Comparison of ENCODE assay signal across 8 mouse cellular contexts in genomic region chr3:146498989-146499388, GRCm38 (mm10). TPM values are rescaled to one million over a fixed set of nuclear protein-coding genes. Genes with fewer than 3 reads are reported as not detected.
DNase-seq lines count a peak whose midpoint lies in the region; ATAC-seq lines count a peak whose summit lies in the region.

No protein-coding gene starts in this region.

- no peak for ATAC-seq in kidney, embryonic 14.5 days (ENCODE audit: low FRiP score, low TSS enrichment)
- peak; percentile 17 for ATAC-seq in activated CD4-positive, CD25-positive, alpha-beta regulatory T cell, adult 4 months
- ATAC-seq in hindbrain, embryonic 11.5 days (ENCODE audit: low FRiP score), result no peak
- ATAC-seq in midbrain, embryonic 12.5 days (ENCODE audit: low FRiP score, low read depth), result no peak

- intact Hi-C loops in left cerebral cortex, postnatal 4 days (cut with DNase I), result no loop called here

- H3K4me2 ChIP-seq in kidney, embryonic 14.5 days (replicated peaks; ENCODE audit: low read depth, low read length), result peak overlapping the region; percentile 72
- H3K4me2 ChIP-seq in hindbrain, embryonic 11.5 days (replicated peaks; ENCODE audit: low read depth, low read length), result peak overlapping the region; percentile 46
- peak overlapping the region; percentile 54 for H3K4me2 ChIP-seq in midbrain, embryonic 12.5 days (replicated peaks)

- peak overlapping the region; percentile 82 for H3K9ac ChIP-seq in kidney, embryonic 14.5 days (ENCODE audit: low read depth, low read length)
- H3K9ac ChIP-seq in hindbrain, embryonic 11.5 days (ENCODE audit: low read depth, low read length), result peak overlapping the region; percentile 93
- peak overlapping the region; percentile 86 for H3K9ac ChIP-seq in midbrain, embryonic 12.5 days (replicated peaks)

- DNase-seq in kidney, adult 8-10 months, result no peak
- no peak for DNase-seq in hindbrain, embryonic 11.5 days (ENCODE audit: low spot score)
- no peak for DNase-seq in cerebellum, postnatal 25 days
- DNase-seq in spleen, postnatal 4 days (ENCODE audit: low spot score in 2 of 2), result no peak
- DNase-seq in left cerebral cortex, postnatal 4 days, result no peak

- no peaks in the 10 kb centered on the region for H3K9me3 ChIP-seq in kidney, embryonic 14.5 days (ENCODE audit: control insufficient read depth, low read length)
- no peaks in the 10 kb centered on the region for H3K9me3 ChIP-seq in hindbrain, embryonic 11.5 days (ENCODE audit: control insufficient read depth, low read length)
- no peaks in the 10 kb centered on the region for H3K9me3 ChIP-seq in midbrain, embryonic 12.5 days

- peaks cover 9% of the 10 kb centered on the region; the same call in 1 of the 2 replicates for H3K4me1 ChIP-seq in kidney, embryonic 14.5 days (ENCODE audit: control insufficient read depth, insufficient read depth, low read length)
- H3K4me1 ChIP-seq in hindbrain, embryonic 11.5 days (replicated peaks; ENCODE audit: control insufficient read depth, insufficient read depth, low read length), result no peaks in the 10 kb centered on the region
- H3K4me1 ChIP-seq in midbrain, embryonic 12.5 days, result peaks cover 21% of the 10 kb centered on the region

- no peaks in the 10 kb centered on the region for H3K27me3 ChIP-seq in kidney, embryonic 14.5 days (ENCODE audit: control insufficient read depth, insufficient read depth, low read length)
- no peaks in the 10 kb centered on the region for H3K27me3 ChIP-seq in hindbrain, embryonic 11.5 days (ENCODE audit: control insufficient read depth, insufficient read depth, low read length)
- H3K27me3 ChIP-seq in midbrain, embryonic 12.5 days, result no peaks in the 10 kb centered on the region; the same call in 1 of the 2 replicates

- H3K36me3 ChIP-seq in kidney, embryonic 14.5 days (ENCODE audit: control insufficient read depth, insufficient read depth, low read length), result peaks cover 8% of the 10 kb centered on the region
- H3K36me3 ChIP-seq in hindbrain, embryonic 11.5 days (ENCODE audit: control insufficient read depth, insufficient read depth, low read length), result 0 out of 2 replicates have a peak, but pooled peaks cover 2% of the 10 kb centered on the region
- peaks cover 9% of the 10 kb centered on the region for H3K36me3 ChIP-seq in midbrain, embryonic 12.5 days

- peak overlapping the region; percentile 80 for H3K4me3 ChIP-seq in kidney, embryonic 14.5 days (ENCODE audit: low read length)
- peak overlapping the region; percentile 85 for H3K4me3 ChIP-seq in hindbrain, embryonic 11.5 days (ENCODE audit: low read depth, low read length)
- peak overlapping the region; percentile 84 for H3K4me3 ChIP-seq in midbrain, embryonic 12.5 days

- WGBS in kidney, embryonic 14.5 days, result 2% methylated on average over 13 of the region's 13 CpGs
- WGBS in hindbrain, embryonic 11.5 days, result 4% methylated on average over 13 of the region's 13 CpGs
- WGBS in midbrain, embryonic 12.5 days, result 4% methylated on average over 13 of the region's 13 CpGs

- H3K27ac ChIP-seq in kidney, embryonic 14.5 days (ENCODE audit: low read depth, low read length), result peak overlapping the region; percentile 89
- H3K27ac ChIP-seq in hindbrain, embryonic 11.5 days (ENCODE audit: low read depth, low read length), result peak overlapping the region; percentile 85
- H3K27ac ChIP-seq in midbrain, embryonic 12.5 days (replicated peaks), result peak overlapping the region; percentile 84; the same call in 1 of the 2 replicates

RNA-seq across cellular contexts. Expression of gene Spata1, which starts 0.6 kb away (rescaled TPM):
- polyA plus RNA-seq in kidney, embryonic 14.5 days (2014; fragmentation: Nextera tagmentation; extraction: Ambion mirVana), result 6.0 and 6.8 TPM in 2 replicates
- polyA plus RNA-seq in activated CD4-positive, CD25-positive, alpha-beta regulatory T cell, adult 4 months (2017; shearing (Covaris generic)), result 1 to 10 TPM; 7.8 to 8.1 TPM
- polyA plus RNA-seq in hindbrain, embryonic 11.5 days (2014; fragmentation: Nextera tagmentation; extraction: Ambion mirVana), result 6.9 and 7.4 TPM in 2 replicates
- 8.0 and 8.2 TPM in 2 replicates for polyA plus RNA-seq in midbrain, embryonic 12.5 days (2016; fragmentation: Nextera tagmentation; extraction: Ambion mirVana)
- total RNA-seq in left cerebral cortex, postnatal 4 days (2021), result 1 to 10 TPM; 5.0 to 8.3 TPM

RNA-seq across cellular contexts. Expression of gene Gng5, which starts 0.6 kb away (rescaled TPM):
- 1,038 and 1,404 TPM in 2 replicates for polyA plus RNA-seq in kidney, embryonic 14.5 days (2014; fragmentation: Nextera tagmentation; extraction: Ambion mirVana)
- polyA plus RNA-seq in activated CD4-positive, CD25-positive, alpha-beta regulatory T cell, adult 4 months (2017; shearing (Covaris generic)), result 100 to 1,000 TPM; 331 to 371 TPM
- 1,010 and 1,042 TPM in 2 replicates for polyA plus RNA-seq in hindbrain, embryonic 11.5 days (2014; fragmentation: Nextera tagmentation; extraction: Ambion mirVana)
- 910 and 914 TPM in 2 replicates for polyA plus RNA-seq in midbrain, embryonic 12.5 days (2016; fragmentation: Nextera tagmentation; extraction: Ambion mirVana)
- total RNA-seq in left cerebral cortex, postnatal 4 days (2021), result 10 to 100 TPM; 50.3 to 68.4 TPM

RNA-seq across cellular contexts. Expression of gene Rpf1, which starts 22.2 kb away (rescaled TPM):
- polyA plus RNA-seq in kidney, embryonic 14.5 days (2014; fragmentation: Nextera tagmentation; extraction: Ambion mirVana), result 69.5 and 78.7 TPM in 2 replicates
- polyA plus RNA-seq in activated CD4-positive, CD25-positive, alpha-beta regulatory T cell, adult 4 months (2017; shearing (Covaris generic)), result 10 to 100 TPM; 43.8 to 44.1 TPM
- 75.2 and 79.4 TPM in 2 replicates for polyA plus RNA-seq in hindbrain, embryonic 11.5 days (2014; fragmentation: Nextera tagmentation; extraction: Ambion mirVana)
- polyA plus RNA-seq in midbrain, embryonic 12.5 days (2016; fragmentation: Nextera tagmentation; extraction: Ambion mirVana), result 69.6 and 71.6 TPM in 2 replicates
- 10 to 100 TPM; 22.5 to 24.5 TPM for total RNA-seq in left cerebral cortex, postnatal 4 days (2021)

RNA-seq across cellular contexts. Expression of gene Ctbs, which starts 49.4 kb away (rescaled TPM):
- 8.9 and 12.9 TPM in 2 replicates for polyA plus RNA-seq in kidney, embryonic 14.5 days (2014; fragmentation: Nextera tagmentation; extraction: Ambion mirVana)
- 10 to 100 TPM in 1 of 2 experiments, 1 to 10 TPM in 1; 6.3 to 10.3 TPM for polyA plus RNA-seq in activated CD4-positive, CD25-positive, alpha-beta regulatory T cell, adult 4 months (2017; shearing (Covaris generic))
- 6.7 and 8.8 TPM in 2 replicates for polyA plus RNA-seq in hindbrain, embryonic 11.5 days (2014; fragmentation: Nextera tagmentation; extraction: Ambion mirVana)
- 5.6 and 5.7 TPM in 2 replicates for polyA plus RNA-seq in midbrain, embryonic 12.5 days (2016; fragmentation: Nextera tagmentation; extraction: Ambion mirVana)
- 1 to 10 TPM; 4.7 to 5.9 TPM for total RNA-seq in left cerebral cortex, postnatal 4 days (2021)
